Mouse (Mus musculus): ENCODE results near the gene Gm45716.

- TF ChIP-seq CTCF (IDR thresholded peaks at IDR 0.05; ENCODE audit: borderline replicate concordance, extremely low read depth, insufficient read depth, insufficient read length) = no peak
- no peak for TF ChIP-seq POLR2A (IDR thresholded peaks at IDR 0.05; ENCODE audit: borderline replicate concordance, extremely low read depth, insufficient read depth, insufficient read length, poor library complexity, severe bottlenecking)
Observed at GRCm38 (mm10) chr11:90142393-90142792, 45.1 kb upstream of the Gm45716 start.
